In genomic region chr8:88198945-88199571, GRCm38 (mm10) we compare ENCODE assay signal across 8 mouse cellular contexts. TPM values are rescaled to one million over a fixed set of nuclear protein-coding genes. Genes with fewer than 3 reads are reported as not detected.
A peak's percentile ranks its signal among the peaks of the same experiment; 100 is the strongest.
DNase-seq lines count a peak whose midpoint lies in the region; ATAC-seq and TF ChIP-seq lines count a peak whose summit lies in the region.

TSS of gene Tent4b (plus strand) at chr8:88199213.

- peak within 1 kb of the TSS; percentile 89 for H3K4me2 ChIP-seq in forebrain, postnatal 0 days (ENCODE audit: low read depth)
- H3K4me2 ChIP-seq in lung, embryonic 15.5 days, result peak within 1 kb of the TSS; percentile 95

- peaks cover 7% of the 10 kb centered on the region for H3K27me3 ChIP-seq in G1E (ENCODE audit: insufficient read depth, low read length)
- H3K27me3 ChIP-seq in forebrain, postnatal 0 days (ENCODE audit: insufficient read depth, low read length), result no peaks in the 10 kb centered on the region
- no peaks in the 10 kb centered on the region for H3K27me3 ChIP-seq in lung, embryonic 15.5 days

- ATAC-seq in G1E (ENCODE audit: extremely low read depth, insufficient number of reproducible peaks, low FRiP score, poor library complexity, severe bottlenecking), result peak; percentile 59
- peak; percentile 95 for ATAC-seq in forebrain, postnatal 0 days
- ATAC-seq in lung, embryonic 15.5 days (ENCODE audit: borderline replicate concordance, extremely low read depth, low FRiP score, low TSS enrichment), result peak; percentile 97

- 3% methylated on average over 56 of the region's 97 CpGs for WGBS in forebrain, postnatal 0 days
- WGBS in lung, embryonic 15.5 days, result 0% methylated on average over 72 of the region's 97 CpGs

- peaks cover 31% of the 10 kb centered on the region for H3K4me1 ChIP-seq in G1E (ENCODE audit: insufficient read depth, low read depth, low read length)
- H3K4me1 ChIP-seq in forebrain, postnatal 0 days (ENCODE audit: insufficient read depth), result peaks cover 10% of the 10 kb centered on the region
- H3K4me1 ChIP-seq in lung, embryonic 15.5 days, result peaks cover 31% of the 10 kb centered on the region

- peaks cover 38% of the 10 kb centered on the region for H3K36me3 ChIP-seq in G1E (replicated peaks)
- no peaks in the 10 kb centered on the region for H3K36me3 ChIP-seq in forebrain, postnatal 0 days (ENCODE audit: insufficient read depth)
- H3K36me3 ChIP-seq in lung, embryonic 15.5 days, result no peaks in the 10 kb centered on the region

- TF ChIP-seq CTCF in G1E (IDR thresholded peaks at IDR 0.05; ENCODE audit: low read depth, low read length), result no peak
- no peak for TF ChIP-seq CTCF in forebrain, postnatal 0 days (IDR thresholded peaks at IDR 0.05; ENCODE audit: low read depth)

- peak; percentile 85 for DNase-seq in G1E (ENCODE audit: low spot score)
- DNase-seq in cerebellum, adult 18-20 months, result peak; percentile 90 to 97
- peak; percentile 96 for DNase-seq in forebrain, postnatal 0 days
- peak; percentile 95 for DNase-seq in heart, postnatal 4 days
- peak; percentile 82 to 91 for DNase-seq in layer of hippocampus, adult 8-10 months (ENCODE audit: low spot score in 2 of 2)
- DNase-seq in ovary, adult 18-20 months (ENCODE audit: low spot score), result peak; percentile 88
- DNase-seq in thymus, postnatal 0 days (ENCODE audit: low spot score), result peak; percentile 92

- H3K9ac ChIP-seq in forebrain, postnatal 0 days, result peak within 1 kb of the TSS; percentile 79
- peak within 1 kb of the TSS; percentile 82 for H3K9ac ChIP-seq in lung, embryonic 15.5 days

- H3K27ac ChIP-seq in forebrain, postnatal 0 days (ENCODE audit: low read depth, low read length), result peak within 1 kb of the TSS; percentile 98
- H3K27ac ChIP-seq in lung, embryonic 15.5 days, result peak within 1 kb of the TSS; percentile 96

- H3K9me3 ChIP-seq in G1E (replicated peaks), result no peaks in the 10 kb centered on the region
- H3K9me3 ChIP-seq in forebrain, postnatal 0 days (ENCODE audit: low read length), result no peaks in the 10 kb centered on the region
- no peaks in the 10 kb centered on the region for H3K9me3 ChIP-seq in lung, embryonic 15.5 days

- peak within 1 kb of the TSS; percentile 83 for H3K4me3 ChIP-seq in G1E (ENCODE audit: low read depth, low read length)
- peak within 1 kb of the TSS; percentile 89 for H3K4me3 ChIP-seq in forebrain, postnatal 0 days (ENCODE audit: low read depth, low read length)
- H3K4me3 ChIP-seq in lung, embryonic 15.5 days, result peak within 1 kb of the TSS; percentile 79

RNA-seq across cellular contexts. Expression of gene Tent4b, which starts in this region (rescaled TPM):
- total RNA-seq in G1E (2014; fragmentation: Nextera tagmentation), result 51.5 and 58.6 TPM in 2 replicates
- total RNA-seq in G1E (2017), result 36.0 and 37.1 TPM in 2 replicates
- 10.3 and 13.7 TPM in 2 replicates for polyA plus RNA-seq in G1E (2012)
- 29.6 and 36.7 TPM in 2 replicates for total RNA-seq in forebrain, postnatal 0 days (2014; rRNA removed)
- 4.8 and 6.8 TPM in 2 replicates for polyA plus RNA-seq in forebrain, postnatal 0 days (2015; fragmentation: Nextera tagmentation; extraction: Ambion mirVana)
- 10 to 100 TPM; 19.5 to 21.0 TPM for total RNA-seq in heart, postnatal 4 days (2021)
- total RNA-seq in layer of hippocampus, adult 8-10 months (2022), result 10 to 100 TPM; 33.6 to 42.9 (median 36.6) TPM
- polyA plus RNA-seq in lung, embryonic 15.5 days (2015; fragmentation: Nextera tagmentation; extraction: Ambion mirVana), result 8.4 and 8.6 TPM in 2 replicates
- 8.5 and 9.3 TPM in 2 replicates for polyA plus RNA-seq in thymus, postnatal 0 days (2015; fragmentation: Nextera tagmentation; extraction: Ambion mirVana)

Comparison
In these comparisons a context has a peak if more than half of its experiments do, and no peak if none do; other contexts are left out.
1. Peak in every context shown above with its lines: DNase-seq, ATAC-seq, H3K4me3 ChIP-seq and H3K27ac ChIP-seq.